Mouse (Mus musculus) heart, embryonic 16.5 days (tissue): Measurements from ENCODE around the gene Nsl1. TPM values are rescaled to one million over a fixed set of nuclear protein-coding genes. Genes with fewer than 3 reads are reported as not detected.

Experiments
- ATAC-seq: fragments of 200-750 bp; cut with Nextera tagmentation; replicated peaks from 2 replicates; pipeline ENCODE4 v1.8.0; 2017; ENCODE audit warnings: moderate number of reproducible peaks; ENCODE audit not compliant: insufficient read depth, low FRiP score; ENCODE audit errors: extremely low read depth
- H3K27ac ChIP-seq: fragments of 300-500 bp; sonication (generic); 2 replicates; pipeline ENCODE4 v1.5.1; 2014; ENCODE audit warnings: mild to moderate bottlenecking, low read length, control low read depth, moderate library complexity
- H3K27me3 ChIP-seq: fragments of 300-500 bp; sonication (generic); 2 replicates; pipeline ENCODE4 v1.6.1; 2014; ENCODE audit warnings: low read length, mixed read lengths; ENCODE audit not compliant: control insufficient read depth, insufficient read depth
- H3K36me3 ChIP-seq: fragments of 300-500 bp; sonication (generic); 2 replicates; pipeline ENCODE4 v1.6.1; 2014; ENCODE audit not compliant: control insufficient read depth, insufficient read depth
- H3K4me1 ChIP-seq: fragments of 300-500 bp; sonication (generic); 2 replicates; pipeline ENCODE4 v1.6.1; 2014; ENCODE audit warnings: low read length, mixed read lengths; ENCODE audit not compliant: control insufficient read depth, insufficient read depth
- H3K4me2 ChIP-seq: fragments of 300-500 bp; sonication (generic); 2 replicates; pipeline ENCODE4 v1.6.1; 2014; ENCODE audit warnings: low read depth, mild to moderate bottlenecking, control low read depth, low read length
- H3K4me3 ChIP-seq: fragments of 300-500 bp; sonication (generic); 2 replicates; pipeline ENCODE4 v1.5.1; 2014; ENCODE audit warnings: mild to moderate bottlenecking, control low read depth, low read length
- H3K9ac ChIP-seq: fragments of 300-500 bp; sonication (generic); 2 replicates; pipeline ENCODE4 v1.6.1; 2014; ENCODE audit warnings: low read length, control low read depth
- H3K9me3 ChIP-seq: fragments of 300-500 bp; sonication (generic); replicated peaks from 2 replicates; pipeline ENCODE4 v1.6.1; 2016; ENCODE audit warnings: low read length; ENCODE audit not compliant: control insufficient read depth
- WGBS: fragments of 180-500 bp; shearing (Covaris S2); extraction: QIAGEN DNeasy Blood & Tissue Kit; methylation state at CpG from one replicate; pipeline ENCODE4 v1.1.7; 2014; 5-methylcytosine and 5-hydroxymethylcytosine counted together
- polyA plus RNA-seq: library from polyadenylated mRNA; unstranded; fragments of >200 nt; fragmentation: Nextera tagmentation; extraction: Ambion mirVana; gene quantifications from 2 replicates; pipeline ENCODE4 v1.2.1, GENCODE M21; 2015

Gene Nsl1
- polyA plus RNA-seq, 1 experiment from 2014 or later: 15.4 TPM

- Histone ChIP-seq H3K27ac (no peak overlapping the region), H3K4me3 (no peak overlapping the region)
- WGBS: 63% methylated on average over 5 of the region's 5 CpGs
These were observed 69.4 kb downstream of the Nsl1 start for GRCm38 (mm10) chr1:191132240-191132639.

GRCm38 (mm10) chr1:191132934-191133333 is 70.1 kb downstream of the Nsl1 start:
- Histone ChIP-seq H3K36me3 (no peaks in the 10 kb centered on the region), H3K27me3 (no peaks in the 10 kb centered on the region), H3K4me1 (no peaks in the 10 kb centered on the region; the same call in 1 of the 2 replicates), H3K27ac (no peak overlapping the region), H3K4me3 (no peak overlapping the region), H3K9ac (no peak overlapping the region), H3K4me2 (no peak overlapping the region), H3K9me3 (peaks cover 8% of the 10 kb centered on the region; the same call in 1 of the 2 replicates)
- WGBS: 57% methylated on average over 5 of the region's 5 CpGs
- ATAC-seq: no peak; the same call in 1 of the 2 replicates

More at GRCm38 (mm10) chr1:191132240-191132639, 69.4 kb downstream of the Nsl1 start:
- Histone ChIP-seq H3K4me1 (no peaks in the 10 kb centered on the region; the same call in 1 of the 2 replicates), H3K36me3 (no peaks in the 10 kb centered on the region), H3K27me3 (no peaks in the 10 kb centered on the region), H3K4me2 (no peak overlapping the region), H3K9me3 (peaks cover 8% of the 10 kb centered on the region; the same call in 1 of the 2 replicates), H3K9ac (no peak overlapping the region)
- ATAC-seq: no peak

GRCm38 (mm10) chr1:191135406-191135805 is 72.6 kb downstream of the Nsl1 start:
- Histone ChIP-seq H3K4me3 (no peak overlapping the region), H3K27me3 (no peaks in the 10 kb centered on the region), H3K36me3 (no peaks in the 10 kb centered on the region), H3K9ac (no peak overlapping the region), H3K4me2 (no peak overlapping the region), H3K27ac (no peak overlapping the region), H3K9me3 (no peaks in the 10 kb centered on the region), H3K4me1 (no peaks in the 10 kb centered on the region; the same call in 1 of the 2 replicates)
- ATAC-seq: no peak
- WGBS: 64% methylated on average over 4 of the region's 4 CpGs

Other genes starting within 250 kb of the Nsl1 start
- 10.3 TPM in 2 replicates for gene Rps6kc1, start 151.2 kb upstream of the Nsl1 start, polyA plus RNA-seq
- 29.5 and 30.1 TPM in 2 replicates for gene Angel2, start 137.9 kb upstream of the Nsl1 start, polyA plus RNA-seq
- 48.3 and 50.6 TPM in 2 replicates for gene Vash2, start 83.7 kb upstream of the Nsl1 start, polyA plus RNA-seq
- 3.3 TPM in 2 replicates for gene Flvcr1, start 36.9 kb upstream of the Nsl1 start, polyA plus RNA-seq
- not detected in 2 replicates for gene Spata45, start 26.4 kb upstream of the Nsl1 start, polyA plus RNA-seq
- 17.9 and 20.3 TPM in 2 replicates for gene Tatdn3, start 80 bp upstream of the Nsl1 start, polyA plus RNA-seq
- gene Batf3, start 34.8 kb downstream of the Nsl1 start, polyA plus RNA-seq: 2.2 and 2.8 TPM in 2 replicates
- gene Fam71a, start 101.8 kb downstream of the Nsl1 start, polyA plus RNA-seq: not detected in 2 replicates
- 14.6 and 16.8 TPM in 2 replicates for gene Atf3, start 155.0 kb downstream of the Nsl1 start, polyA plus RNA-seq